Mouse (Mus musculus) hematopoietic stem cell, adult 5-6 weeks (primary cell): ENCODE data around the gene Gcdh. TPM values are rescaled to one million over a fixed set of nuclear protein-coding genes. Genes with fewer than 3 reads are reported as not detected.

ENCODE experiments used
- ATAC-seq, 2 experiments: fragments of 125-278 bp in 1 of 2; replicated peaks in 1 of 2; 2 replicates each; pipeline ENCODE4 v1.8.0; 2016 to 2017; ENCODE audit warnings: inconsistent platforms in 2 of 2, mild to moderate bottlenecking in 2 of 2, moderate number of reproducible peaks in 2 of 2, low read depth in 1 of 2, moderate TSS enrichment in 1 of 2; ENCODE audit not compliant: low FRiP score in 2 of 2, poor library complexity in 2 of 2, severe bottlenecking in 2 of 2, insufficient read depth in 1 of 2, low TSS enrichment in 1 of 2
- total RNA-seq: library from RNA; stranded (forward); fragments of 172-1452, 232-1000 nt; gene quantifications from 2 replicates; pipeline ENCODE4 v1.2.3, GENCODE M21; 2017

Gene Gcdh
- total RNA-seq, 1 experiment from 2014 or later = 37.4 TPM

GRCm38 (mm10) chr8:84845355-84846093, 48.2 kb downstream of the Gcdh start:
- ATAC-seq = no peak

GRCm38 (mm10) chr8:84844397-84845070, 49.2 kb downstream of the Gcdh start:
- ATAC-seq = no peak

DNA sequence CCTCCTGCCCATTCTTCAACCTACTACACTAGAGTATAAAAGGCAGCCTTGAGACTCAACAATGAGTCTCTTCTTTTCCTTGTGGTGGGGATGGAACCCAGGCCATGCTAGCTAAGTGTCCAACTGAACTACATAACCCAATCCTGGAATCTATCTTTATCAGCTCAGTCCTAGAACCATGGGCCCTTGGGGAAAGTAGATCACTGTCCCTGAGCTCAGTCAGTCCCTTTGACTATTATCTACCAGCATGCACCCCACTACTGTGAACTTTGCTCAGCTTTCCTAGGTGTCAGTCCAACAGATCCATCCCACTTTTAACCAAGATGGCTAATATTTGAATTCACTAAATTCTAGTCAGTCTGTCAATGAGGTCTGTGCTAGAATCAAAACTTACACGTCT, 52.2 kb downstream of the Gcdh start:
- no peak for ATAC-seq

DNA sequence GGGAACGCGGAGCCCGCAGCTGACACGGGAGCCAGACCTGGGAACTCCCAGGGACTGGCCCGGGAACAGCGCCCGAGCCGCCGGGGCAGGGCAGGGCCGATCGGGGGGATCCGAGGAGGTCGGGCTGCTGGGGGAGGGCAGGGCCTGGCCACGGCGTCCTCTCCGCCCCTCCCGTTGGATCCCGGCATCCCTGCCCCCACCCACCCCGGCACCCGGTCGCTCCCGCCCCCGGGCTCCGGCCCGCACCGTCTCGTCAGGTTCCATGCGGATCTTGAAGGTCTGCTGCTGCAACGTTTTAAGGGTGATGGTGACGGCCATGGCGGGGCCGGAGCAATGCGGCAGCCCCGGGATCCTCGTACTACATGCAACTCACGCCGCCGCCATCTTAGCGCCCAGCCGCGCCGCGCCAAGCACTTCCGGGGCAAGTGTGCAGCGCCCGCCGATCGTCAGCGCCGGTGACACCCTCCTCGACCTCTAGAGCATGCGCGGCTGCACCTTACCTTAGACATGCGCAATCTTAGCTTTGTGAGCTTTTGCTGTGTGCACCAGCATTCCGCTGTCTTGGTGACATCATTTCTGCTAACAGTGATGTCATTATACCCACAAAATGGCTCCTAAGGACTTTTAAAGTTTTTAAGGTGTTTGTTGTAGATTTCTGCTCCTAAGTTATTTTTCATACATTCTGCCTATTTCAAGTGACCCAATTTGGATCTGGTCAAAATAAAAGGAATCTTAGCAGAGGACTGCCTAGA, 53.3 kb downstream of the Gcdh start, which contains the start of gene Rad23a:
Gene Rad23a, minus strand, starts transcription at position 418 of the 752 bp plus-strand sequence.
- peak; percentile 94 to 95 for ATAC-seq

DNA sequence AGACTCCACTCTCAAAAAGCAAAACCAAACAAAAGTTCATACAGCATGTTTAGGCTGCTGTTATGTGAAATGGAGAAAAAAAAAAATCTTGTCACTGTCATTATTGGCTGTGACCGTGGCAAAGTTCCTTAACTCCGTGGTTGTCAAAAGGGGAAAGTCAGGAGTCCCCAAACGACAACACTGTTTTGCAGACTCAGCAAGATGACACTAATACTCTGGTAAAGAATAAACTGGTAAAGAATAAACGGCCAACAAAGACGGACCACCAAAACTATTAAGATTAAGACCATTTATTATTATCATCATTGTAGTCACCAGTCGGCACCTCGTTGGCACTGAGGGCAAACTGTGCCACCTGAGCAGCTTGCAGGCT, 53.9 kb downstream of the Gcdh start:
- ATAC-seq = no peak

GRCm38 (mm10) chr8:84839411-84839810, 54.3 kb downstream of the Gcdh start:
- ATAC-seq = no peak

DNA sequence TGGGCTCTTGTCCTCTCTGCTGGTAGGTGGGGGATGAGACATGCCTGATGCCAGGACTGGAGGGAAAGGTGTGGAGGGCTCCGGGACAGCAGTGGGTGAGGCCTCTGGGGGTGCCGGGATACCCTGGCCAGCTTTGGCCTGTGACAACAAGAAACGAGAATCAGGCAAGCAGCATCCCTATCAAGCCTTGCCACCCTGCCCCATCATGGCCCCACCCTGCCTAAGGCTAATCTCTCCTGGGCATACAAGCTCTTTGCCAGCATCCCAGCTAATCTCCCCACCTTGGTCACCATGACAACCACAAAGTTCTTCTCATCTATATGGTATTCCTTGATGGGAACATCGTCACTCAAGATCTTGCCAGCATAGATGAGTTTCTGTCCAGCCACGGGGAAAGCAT, 55.2 kb downstream of the Gcdh start:
- no peak for ATAC-seq

- no peak for ATAC-seq
Observed at GRCm38 (mm10) chr8:84837912-84838470, 55.7 kb downstream of the Gcdh start.

DNA sequence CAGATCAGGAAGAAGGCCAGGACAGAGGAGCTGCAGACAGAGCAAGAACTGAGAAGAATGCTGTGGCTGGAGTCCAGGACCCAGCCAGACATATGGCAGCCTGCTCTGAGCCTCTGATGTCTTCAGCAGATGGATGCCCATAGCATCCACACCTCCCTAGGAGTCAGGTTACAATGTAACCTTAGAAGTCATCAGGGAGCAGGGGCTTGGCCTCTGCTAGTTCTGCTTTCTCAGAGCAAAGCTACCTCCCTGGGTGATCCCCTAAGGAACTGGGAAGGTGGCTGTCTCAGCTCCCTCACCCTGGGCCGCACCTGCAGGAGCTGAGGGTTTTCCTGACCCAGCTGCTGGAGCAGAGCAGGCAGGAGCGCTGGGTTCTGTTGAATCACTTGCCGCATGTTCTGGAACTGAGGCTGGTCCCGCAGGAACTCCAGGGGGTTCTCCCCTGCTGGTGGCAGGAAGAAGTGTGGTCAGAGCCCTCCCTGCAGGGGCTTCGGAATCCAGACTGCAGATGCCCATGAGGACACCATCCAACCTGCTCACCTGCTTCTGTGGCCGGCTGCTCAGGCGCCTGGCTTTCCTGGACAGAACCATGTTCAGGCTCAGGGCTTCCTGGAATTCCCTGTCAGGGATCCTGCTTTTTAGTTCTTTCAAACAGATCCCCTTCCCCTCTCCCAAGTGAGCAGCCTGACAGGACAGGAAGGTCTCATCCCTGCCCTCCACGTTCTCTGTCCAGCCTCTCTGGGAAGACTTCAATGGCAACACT, 56.4 kb downstream of the Gcdh start:
- ATAC-seq = no peak

Other genes with a start within 250 kb of the Gcdh start
- 105 and 115 TPM in 2 replicates for gene Ier2, start 231.1 kb downstream of the Gcdh start, total RNA-seq
- 58.7 and 72.0 TPM in 2 replicates for gene Trmt1, start 207.6 kb downstream of the Gcdh start, total RNA-seq
- gene Nacc1, start 206.1 kb downstream of the Gcdh start, total RNA-seq = 47.3 and 51.0 TPM in 2 replicates
- gene Lyl1, start 192.5 kb downstream of the Gcdh start, total RNA-seq = 41.8 and 54.7 TPM in 2 replicates
- 5.7 and 11.4 TPM in 2 replicates for gene G430095P16Rik, start 170.9 kb downstream of the Gcdh start, total RNA-seq
- 21.5 and 26.3 TPM in 2 replicates for gene Nfix, start 93.6 kb downstream of the Gcdh start, total RNA-seq
- gene Dand5, start 71.1 kb downstream of the Gcdh start, total RNA-seq = 3.8 and 7.4 TPM in 2 replicates
- gene Gadd45gip1, start 62.4 kb downstream of the Gcdh start, total RNA-seq = 29.8 and 38.8 TPM in 2 replicates
- 27.4 and 32.7 TPM in 2 replicates for gene Rad23a, start 53.3 kb downstream of the Gcdh start, total RNA-seq
- 1,472 and 1,879 TPM in 2 replicates for gene Calr, start 47.0 kb downstream of the Gcdh start, total RNA-seq
- 108 and 126 TPM in 2 replicates for gene Farsa, start 36.9 kb downstream of the Gcdh start, total RNA-seq
- 93.5 and 127 TPM in 2 replicates for gene Syce2, start 21.8 kb downstream of the Gcdh start, total RNA-seq
- gene Klf1, start 8.0 kb upstream of the Gcdh start, total RNA-seq = 4.1 and 30.6 TPM in 2 replicates
- 27.8 and 50.0 TPM in 2 replicates for gene Dnase2a, start 14.6 kb upstream of the Gcdh start, total RNA-seq
- gene Mast1, start 43.4 kb upstream of the Gcdh start, total RNA-seq = 0.10 TPM in 1 of 2 replicates, not detected in the other
- gene Rtbdn, start 53.1 kb upstream of the Gcdh start, total RNA-seq = not detected in 2 replicates
- not detected in 2 replicates for gene Gm49661, start 75.5 kb upstream of the Gcdh start, total RNA-seq
- gene Prdx2, start 75.7 kb upstream of the Gcdh start, total RNA-seq = 469 and 528 TPM in 2 replicates
- 59.7 and 112 TPM in 2 replicates for gene Rnaseh2a, start 75.8 kb upstream of the Gcdh start, total RNA-seq
- 208 and 220 TPM in 2 replicates for gene Junb, start 84.8 kb upstream of the Gcdh start, total RNA-seq
- gene Hook2, start 96.7 kb upstream of the Gcdh start, total RNA-seq = 17.9 and 18.5 TPM in 2 replicates
- not detected in 2 replicates for gene Best2, start 120.6 kb upstream of the Gcdh start, total RNA-seq
- gene Asna1, start 131.4 kb upstream of the Gcdh start, total RNA-seq = 34.1 and 49.6 TPM in 2 replicates
- gene Trir, start 132.9 kb upstream of the Gcdh start, total RNA-seq = 219 and 245 TPM in 2 replicates
- gene Tnpo2, start 143.0 kb upstream of the Gcdh start, total RNA-seq = 21.8 and 23.0 TPM in 2 replicates
- 6.1 and 7.1 TPM in 2 replicates for gene Fbxw9, start 166.1 kb upstream of the Gcdh start, total RNA-seq
- not detected in 2 replicates for gene Gm5741, start 174.1 kb upstream of the Gcdh start, total RNA-seq
- gene Dhps, start 177.8 kb upstream of the Gcdh start, total RNA-seq = 15.5 and 22.7 TPM in 2 replicates
- 37.1 and 51.9 TPM in 2 replicates for gene Wdr83os, start 186.8 kb upstream of the Gcdh start, total RNA-seq
- 17.3 and 17.6 TPM in 2 replicates for gene Wdr83, start 187.4 kb upstream of the Gcdh start, total RNA-seq
- 46.2 and 55.0 TPM in 2 replicates for gene Man2b1, start 189.3 kb upstream of the Gcdh start, total RNA-seq
- not detected in 2 replicates for gene Zfp791, start 229.2 kb upstream of the Gcdh start, total RNA-seq